Mouse (Mus musculus) cerebellum, adult 2 months (tissue): ENCODE measurements around the gene Sin3b.

Experiments used
- CTCF ChIP-seq: fragments of 200-500 bp; IDR thresholded peaks from 2 replicates; pipeline ENCODE4 v1.5.1; 2011; ENCODE audit warnings: low read depth, mild to moderate bottlenecking, control low read depth, low read length, moderate library complexity, borderline replicate concordance; ENCODE audit not compliant: insufficient read depth
- POLR2A ChIP-seq: fragments of 200-500 bp; IDR thresholded peaks from 2 replicates; pipeline ENCODE4 v1.6.1; 2011; ENCODE audit warnings: low read length, control low read depth, borderline replicate concordance; ENCODE audit not compliant: insufficient read depth

- TF ChIP-seq CTCF (no peak), POLR2A (no peak)
Observed at GRCm38 (mm10) chr8:72723651-72724001, 541 bp downstream of the Sin3b start.
